Mouse (Mus musculus) hindbrain, embryonic 11.5 days (tissue): ENCODE measurements around the gene Rbpjl. TPM values are rescaled to one million over a fixed set of nuclear protein-coding genes. Genes with fewer than 3 reads are reported as not detected.

Experiments
- ATAC-seq: fragments of 200-750 bp; cut with Nextera tagmentation; 2 replicates; pipeline ENCODE4 v1.8.0; 2017; ENCODE audit warnings: mild to moderate bottlenecking, moderate TSS enrichment, moderate library complexity; ENCODE audit not compliant: low FRiP score
- DNase-seq: peaks from one replicate; pipeline ENCODE4 v3.0.0-alpha.2; 2015; ENCODE audit warnings: low spot score
- H3K27ac ChIP-seq: fragments of 300-500 bp; sonication (generic); 2 replicates; pipeline ENCODE4 v1.5.1; 2014; ENCODE audit warnings: mild to moderate bottlenecking, low read depth, low read length
- H3K27me3 ChIP-seq: fragments of 300-500 bp; sonication (generic); 2 replicates; pipeline ENCODE4 v1.6.1; 2014; ENCODE audit warnings: mild to moderate bottlenecking, low read length, moderate library complexity, mixed read lengths; ENCODE audit not compliant: control insufficient read depth, insufficient read depth
- H3K36me3 ChIP-seq: fragments of 300-500 bp; sonication (generic); 2 replicates; pipeline ENCODE4 v1.6.1; 2014; ENCODE audit warnings: mild to moderate bottlenecking, low read length, moderate library complexity, mixed read lengths; ENCODE audit not compliant: control insufficient read depth, insufficient read depth
- H3K4me1 ChIP-seq: fragments of 300-500 bp; sonication (generic); replicated peaks from 2 replicates; pipeline ENCODE4 v1.6.1; 2014; ENCODE audit warnings: low read length, mixed read lengths; ENCODE audit not compliant: control insufficient read depth, insufficient read depth
- H3K4me2 ChIP-seq: fragments of 300-500 bp; sonication (generic); replicated peaks from 2 replicates; pipeline ENCODE4 v1.6.1; 2014; ENCODE audit warnings: mild to moderate bottlenecking, low read depth, low read length
- H3K4me3 ChIP-seq: fragments of 300-500 bp; sonication (generic); 2 replicates; pipeline ENCODE4 v1.5.1; 2014; ENCODE audit warnings: low read depth, low read length
- H3K9ac ChIP-seq: fragments of 300-500 bp; sonication (generic); 2 replicates; pipeline ENCODE4 v1.6.1; 2014; ENCODE audit warnings: low read depth, low read length
- H3K9me3 ChIP-seq: fragments of 300-500 bp; sonication (generic); 2 replicates; pipeline ENCODE4 v1.6.1; 2016; ENCODE audit warnings: low read length; ENCODE audit not compliant: control insufficient read depth
- WGBS: fragments of 180-500 bp; shearing (Covaris S2); extraction: QIAGEN DNeasy Blood & Tissue Kit; methylation state at CpG from one replicate; pipeline ENCODE4 v1.1.7; 2014; 5-methylcytosine and 5-hydroxymethylcytosine counted together
- polyA plus RNA-seq: library from polyadenylated mRNA; unstranded; fragments of >200 nt; fragmentation: Nextera tagmentation; extraction: Ambion mirVana; gene quantifications from 2 replicates; pipeline ENCODE4 v1.2.1, GENCODE M21; 2014

Gene Rbpjl
- polyA plus RNA-seq, 1 experiment from 2014 or later, result not detected

- H3K4me1 ChIP-seq, result peaks cover 5% of the 10 kb centered on the region; the same call in 1 of the 2 replicates
- 17% methylated on average over 18 of the region's 18 CpGs for WGBS
- no peaks in the 10 kb centered on the region for H3K9me3 ChIP-seq
- H3K4me3 ChIP-seq, result no peak overlapping the region
- DNase-seq, result peak; percentile 65
- H3K36me3 ChIP-seq, result no peaks in the 10 kb centered on the region
- 0 out of 2 replicates have a peak overlapping the region, but pooled peaks have one; percentile 11 for H3K9ac ChIP-seq
- H3K27me3 ChIP-seq, result peaks cover 10% of the 10 kb centered on the region
- peak; percentile 67 for ATAC-seq
- H3K27ac ChIP-seq, result no peak overlapping the region
- H3K4me2 ChIP-seq, result 0 out of 2 replicates have a peak overlapping the region, but pooled peaks have one; percentile 15
Observed at GRCm38 (mm10) chr2:164385927-164386763, 16.8 kb upstream of the Rbpjl start.

GRCm38 (mm10) chr2:164386953-164387352 lies 16.0 kb upstream of the Rbpjl start:
- no peak overlapping the region for H3K27ac ChIP-seq
- ATAC-seq (no peak), DNase-seq (peak; percentile 59)
- H3K9ac ChIP-seq, result no peak overlapping the region
- no peak overlapping the region for H3K4me2 ChIP-seq
- peaks cover 5% of the 10 kb centered on the region; the same call in 1 of the 2 replicates for H3K4me1 ChIP-seq
- no peak overlapping the region for H3K4me3 ChIP-seq
- H3K9me3 ChIP-seq, result no peaks in the 10 kb centered on the region
- WGBS, result 21% methylated on average over 8 of the region's 8 CpGs
- peaks cover 10% of the 10 kb centered on the region for H3K27me3 ChIP-seq
- H3K36me3 ChIP-seq, result no peaks in the 10 kb centered on the region

- Histone ChIP-seq H3K9ac (no peak within 1 kb of the TSS), H3K36me3 (no peaks in the 10 kb centered on the region), H3K27me3 (peaks cover 10% of the 10 kb centered on the region), H3K4me1 (peaks cover 5% of the 10 kb centered on the region; the same call in 1 of the 2 replicates), H3K4me3 (peak within 1 kb of the TSS; percentile 20), H3K27ac (no peak within 1 kb of the TSS), H3K9me3 (no peaks in the 10 kb centered on the region), H3K4me2 (peak within 1 kb of the TSS; percentile 39)
- ATAC-seq (peak; percentile 67; the same call in 1 of the 2 replicates), DNase-seq (peak; percentile 60)
- under 1% methylated on average over 17 of the region's 17 CpGs for WGBS
Observed at GRCm38 (mm10) chr2:164389020-164389419, 13.9 kb upstream of the Rbpjl start, which contains the start of gene Slpi. TSS of gene Slpi (minus strand) at chr2:164389095.

- H3K27me3 ChIP-seq, result peaks cover 10% of the 10 kb centered on the region
- 1% methylated on average over 30 of the region's 30 CpGs for WGBS
Observed at GRCm38 (mm10) chr2:164389499-164389898, 13.4 kb upstream of the Rbpjl start.

GRCm38 (mm10) chr2:164393126-164393525 lies 9.8 kb upstream of the Rbpjl start:
- H3K4me2 ChIP-seq, result no peak overlapping the region
- no peak for DNase-seq
- H3K27ac ChIP-seq, result no peak overlapping the region
- ATAC-seq, result no peak
- no peaks in the 10 kb centered on the region for H3K4me1 ChIP-seq
- H3K9me3 ChIP-seq, result no peaks in the 10 kb centered on the region
- WGBS, result 78% methylated on average over 29 of the region's 29 CpGs
- no peaks in the 10 kb centered on the region for H3K36me3 ChIP-seq
- H3K9ac ChIP-seq, result no peak overlapping the region
- no peak overlapping the region for H3K4me3 ChIP-seq
- peaks cover 7% of the 10 kb centered on the region for H3K27me3 ChIP-seq

More at GRCm38 (mm10) chr2:164389499-164389898, 13.4 kb upstream of the Rbpjl start:
- no peak overlapping the region for H3K27ac ChIP-seq
- H3K9me3 ChIP-seq, result no peaks in the 10 kb centered on the region
- H3K9ac ChIP-seq, result no peak overlapping the region
- DNase-seq (peak; percentile 93), ATAC-seq (peak; percentile 54)
- peak overlapping the region; percentile 20 for H3K4me3 ChIP-seq
- H3K4me2 ChIP-seq, result peak overlapping the region; percentile 39
- H3K36me3 ChIP-seq, result no peaks in the 10 kb centered on the region
- H3K4me1 ChIP-seq, result peaks cover 5% of the 10 kb centered on the region; the same call in 1 of the 2 replicates

- DNase-seq, result no peak
- Histone ChIP-seq H3K4me2 (no peak overlapping the region), H3K9me3 (no peaks in the 10 kb centered on the region), H3K9ac (no peak overlapping the region), H3K36me3 (no peaks in the 10 kb centered on the region), H3K27me3 (peaks cover 25% of the 10 kb centered on the region), H3K4me3 (no peak overlapping the region), H3K27ac (no peak overlapping the region), H3K4me1 (no peaks in the 10 kb centered on the region)
- no peak for ATAC-seq
- 92% methylated on average over 7 of the region's 7 CpGs for WGBS
Observed at GRCm38 (mm10) chr2:164396076-164396475, 6.9 kb upstream of the Rbpjl start.

GRCm38 (mm10) chr2:164396911-164397310 lies 6.0 kb upstream of the Rbpjl start:
- Histone ChIP-seq H3K4me1 (no peaks in the 10 kb centered on the region), H3K27me3 (peaks cover 33% of the 10 kb centered on the region), H3K4me2 (no peak overlapping the region), H3K36me3 (no peaks in the 10 kb centered on the region), H3K4me3 (no peak overlapping the region), H3K9ac (no peak overlapping the region), H3K27ac (no peak overlapping the region), H3K9me3 (no peaks in the 10 kb centered on the region)
- DNase-seq, result no peak
- no peak for ATAC-seq
- WGBS, result 76% methylated on average over 12 of the region's 12 CpGs

GRCm38 (mm10) chr2:164403396-164404081 lies 598 bp downstream of the Rbpjl start:
- 9% methylated on average over 14 of the region's 14 CpGs for WGBS
- H3K27me3 ChIP-seq, result peaks cover 92% of the 10 kb centered on the region
- H3K27ac ChIP-seq, result no peak overlapping the region
- no peak overlapping the region for H3K4me3 ChIP-seq
- no peaks in the 10 kb centered on the region for H3K9me3 ChIP-seq
- ATAC-seq (no peak; the same call in 1 of the 2 replicates), DNase-seq (no peak)
- H3K4me1 ChIP-seq, result peaks cover 4% of the 10 kb centered on the region; the same call in 1 of the 2 replicates
- no peaks in the 10 kb centered on the region for H3K36me3 ChIP-seq
- no peak overlapping the region; the same call in 1 of the 2 replicates for H3K4me2 ChIP-seq
- H3K9ac ChIP-seq, result no peak overlapping the region
